Mouse (Mus musculus) neural tube, embryonic 11.5 days (tissue): ENCODE measurements at regions not wholly inside any gene's neighbourhood (a gene's known extent, or its start where the extent isn't known, plus 50 kb on each side); places are given as distances from the start of the nearest gene placed in this dataset.

ENCODE experiments used
- ATAC-seq: fragments of 200-750 bp; cut with Nextera tagmentation; 2 replicates; pipeline ENCODE4 v1.8.0; 2017; ENCODE audit warnings: moderate number of reproducible peaks, mild to moderate bottlenecking, moderate TSS enrichment, moderate library complexity; ENCODE audit not compliant: insufficient read depth, low FRiP score, low TSS enrichment
- DNase-seq: peaks from one replicate; pipeline ENCODE4 v3.0.0-alpha.2; 2015; ENCODE audit warnings: low spot score
- H3K27ac ChIP-seq: fragments of 300-500 bp; sonication (generic); 2 replicates; pipeline ENCODE4 v1.5.1; 2014; ENCODE audit warnings: low read depth, mild to moderate bottlenecking, low read length
- H3K27me3 ChIP-seq: fragments of 300-500 bp; sonication (generic); 2 replicates; pipeline ENCODE4 v1.6.1; 2014; ENCODE audit warnings: mild to moderate bottlenecking, low read length, mixed read lengths; ENCODE audit not compliant: control insufficient read depth, insufficient read depth
- H3K36me3 ChIP-seq: fragments of 300-500 bp; sonication (generic); 2 replicates; pipeline ENCODE4 v1.6.1; 2014; ENCODE audit warnings: mild to moderate bottlenecking, low read length, moderate library complexity, mixed read lengths; ENCODE audit not compliant: control insufficient read depth, insufficient read depth
- H3K4me1 ChIP-seq: fragments of 300-500 bp; sonication (generic); 2 replicates; pipeline ENCODE4 v1.6.1; 2014; ENCODE audit warnings: low read length, mixed read lengths; ENCODE audit not compliant: control insufficient read depth, insufficient read depth
- H3K4me2 ChIP-seq: fragments of 300-500 bp; sonication (generic); 2 replicates; pipeline ENCODE4 v1.6.1; 2014; ENCODE audit warnings: low read depth, mild to moderate bottlenecking, moderate library complexity
- H3K4me3 ChIP-seq: fragments of 300-500 bp; sonication (generic); 2 replicates; pipeline ENCODE4 v1.5.1; 2014; ENCODE audit warnings: low read depth, low read length
- H3K9ac ChIP-seq: fragments of 300-500 bp; sonication (generic); 2 replicates; pipeline ENCODE4 v1.6.1; 2014; ENCODE audit warnings: mild to moderate bottlenecking, low read length
- H3K9me3 ChIP-seq: fragments of 300-500 bp; sonication (generic); 2 replicates; pipeline ENCODE4 v1.6.1; 2016; ENCODE audit warnings: low read length; ENCODE audit not compliant: control insufficient read depth
- WGBS: fragments of 180-500 bp; shearing (Covaris S2); extraction: QIAGEN DNeasy Blood & Tissue Kit; methylation state at CpG from one replicate; pipeline ENCODE4 v1.1.7; 2014; 5-methylcytosine and 5-hydroxymethylcytosine counted together

- WGBS = 78% methylated on average over 14 of the region's 14 CpGs
- ATAC-seq = no peak
These were observed 584.4 kb downstream of the Etnk1 start for GRCm38 (mm10) chr6:143751076-143752070.

DNA sequence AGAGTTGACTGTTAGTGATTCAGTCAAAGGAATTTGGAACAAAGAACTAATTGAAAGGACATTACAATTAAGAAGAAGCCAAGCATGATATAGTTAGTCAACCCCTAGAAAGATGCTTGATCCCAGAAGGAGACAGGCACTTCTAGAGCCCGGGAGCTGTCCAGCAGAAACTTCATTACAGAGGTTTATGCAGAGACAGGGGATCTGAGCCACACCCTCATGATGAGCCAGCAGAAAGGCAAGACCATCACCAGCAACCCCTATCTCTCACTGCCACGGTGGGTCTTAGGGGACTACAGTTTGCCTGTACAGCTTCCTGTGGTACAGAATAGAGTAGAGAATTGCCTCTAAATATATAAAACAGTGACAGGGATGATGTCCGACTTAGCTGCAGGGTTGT lies 590.4 kb downstream of the Etnk1 start:
- Histone ChIP-seq H3K27ac (no peak overlapping the region), H3K36me3 (no peaks in the 10 kb centered on the region), H3K4me3 (no peak overlapping the region), H3K4me1 (no peaks in the 10 kb centered on the region), H3K9me3 (no peaks in the 10 kb centered on the region), H3K27me3 (no peaks in the 10 kb centered on the region), H3K9ac (no peak overlapping the region), H3K4me2 (no peak overlapping the region)
- DNase-seq (no peak), ATAC-seq (no peak)
- 71% methylated on average over 3 of the region's 3 CpGs for WGBS

More at GRCm38 (mm10) chr6:143751076-143752070, 584.4 kb downstream of the Etnk1 start:
- no peaks in the 10 kb centered on the region for H3K36me3 ChIP-seq
- no peak overlapping the region for H3K27ac ChIP-seq
- no peaks in the 10 kb centered on the region for H3K9me3 ChIP-seq
- H3K27me3 ChIP-seq = no peaks in the 10 kb centered on the region
- no peak overlapping the region for H3K4me2 ChIP-seq
- no peak for DNase-seq
- no peaks in the 10 kb centered on the region for H3K4me1 ChIP-seq
- H3K9ac ChIP-seq = no peak overlapping the region
- H3K4me3 ChIP-seq = no peak overlapping the region

GRCm38 (mm10) chr6:143768115-143768514 lies 601.1 kb downstream of the Etnk1 start:
- WGBS = 86% methylated on average over 2 of the region's 2 CpGs

More at GRCm38 (mm10) chr6:143768115-143768514, 601.1 kb downstream of the Etnk1 start:
- DNase-seq (no peak), ATAC-seq (no peak)
- H3K4me1 ChIP-seq = no peaks in the 10 kb centered on the region
- H3K4me3 ChIP-seq = no peak overlapping the region
- H3K27ac ChIP-seq = no peak overlapping the region
- no peaks in the 10 kb centered on the region for H3K9me3 ChIP-seq
- no peaks in the 10 kb centered on the region for H3K27me3 ChIP-seq
- no peaks in the 10 kb centered on the region for H3K36me3 ChIP-seq
- no peak overlapping the region for H3K4me2 ChIP-seq
- no peak overlapping the region for H3K9ac ChIP-seq
